In genomic region chr5:110564986-110565644, GRCm38 (mm10) we compare ENCODE assay signal across 14 mouse cellular contexts. TPM values are rescaled to one million over a fixed set of nuclear protein-coding genes. Genes with fewer than 3 reads are reported as not detected.
DNase-seq lines count a peak whose midpoint lies in the region; TF ChIP-seq lines count a peak whose summit lies in the region.
"Had no signal": no experiment of that assay in that cellular context is flagged by ENCODE, and none has a peak within 500 bp of the region (broad histone marks: within the 10 kb centered on the region; RNA-seq: fewer than 3 reads in every experiment).

No protein-coding gene starts in this region.

- DNase-seq in lung, adult 18-20 months: peak; percentile 24 to 46
- DNase-seq in lung, postnatal 10 days: no peak
- DNase-seq in MEL (ENCODE audit: low read depth, low spot score): no peak
- DNase-seq in adipocyte (ENCODE audit: low spot score): peak; percentile 77
- peak; percentile 26 for DNase-seq in lung, postnatal 36 days
- DNase-seq in MN1 (ENCODE audit: low spot score): no peak
- DNase-seq in urinary bladder, adult 18-20 months (ENCODE audit: low spot score in 2 of 2): no peak
- no peak for DNase-seq in kidney, adult 9 months
- DNase-seq: gastrocnemius, postnatal 25 days; kidney, adult 18-20 months had no signal

- H3K9ac ChIP-seq in MEL (ENCODE audit: control insufficient read depth, low read depth, low read length, poor library complexity, severe bottlenecking): no peak overlapping the region
- H3K9ac ChIP-seq: forebrain, embryonic 13.5 days; limb, embryonic 12.5 days had no signal

- H3K4me1 ChIP-seq in MEL (ENCODE audit: control insufficient read depth in 1 of 2, insufficient read depth in 2 of 2, low read length in 2 of 2): peaks cover 0 to 3% of the 10 kb centered on the region in 2 experiments; a peak in 1 of 4 replicates
- H3K4me1 ChIP-seq: forebrain, embryonic 13.5 days; limb, embryonic 12.5 days had no signal

- no peaks in the 10 kb centered on the region; a peak in 1 of 4 replicates for H3K27me3 ChIP-seq in MEL (ENCODE audit: control insufficient read depth in 1 of 2, insufficient read depth in 2 of 2, low read length in 2 of 2)
- H3K27me3 ChIP-seq: forebrain, embryonic 13.5 days; limb, embryonic 12.5 days had no signal

- no peaks in the 10 kb centered on the region for H3K9me3 ChIP-seq in MEL (replicated peaks; ENCODE audit: insufficient read depth, low read length)
- H3K9me3 ChIP-seq: forebrain, embryonic 13.5 days; limb, embryonic 12.5 days had no signal

- TF ChIP-seq CTCF in MEL (IDR thresholded peaks at IDR 0.05 in 2 of 3, conservative IDR thresholded peaks at IDR 0.05 in 1 of 3; ENCODE audit: control insufficient read depth in 1 of 3, insufficient read depth in 1 of 3, low read depth in 2 of 3, low read length in 3 of 3, poor library complexity in 1 of 3, severe bottlenecking in 1 of 3): no peak

- no peak overlapping the region for H3K4me3 ChIP-seq in MEL (ENCODE audit: control insufficient read depth in 1 of 2, insufficient read depth in 1 of 2, low read depth in 2 of 2, low read length in 2 of 2)
- H3K4me3 ChIP-seq: forebrain, embryonic 13.5 days; layer of hippocampus, adult 2 months; limb, embryonic 12.5 days had no signal

- TF ChIP-seq RAD21 in MEL (IDR thresholded peaks at IDR 0.05; ENCODE audit: low read depth, low read length): no peak

- no peaks in the 10 kb centered on the region for H3K79me2 ChIP-seq in MEL (ENCODE audit: control insufficient read depth, insufficient read depth, low read length, poor library complexity)

- H3K36me3 ChIP-seq in MEL (ENCODE audit: control insufficient read depth in 1 of 2, insufficient read depth in 2 of 2, low read length in 2 of 2): no peaks in the 10 kb centered on the region; a peak in 1 of 4 replicates
- H3K36me3 ChIP-seq: limb, embryonic 12.5 days had no signal

- no peak overlapping the region for H3K27ac ChIP-seq in MEL (ENCODE audit: control insufficient read depth, low read depth, low read length)
- H3K27ac ChIP-seq: forebrain, embryonic 13.5 days; limb, embryonic 12.5 days; macrophage had no signal

- no peak for TF ChIP-seq POLR2A in MEL (IDR thresholded peaks at IDR 0.05; ENCODE audit: control insufficient read depth in 1 of 2, insufficient read depth in 1 of 2, low read depth in 1 of 2, low read length in 2 of 2, poor library complexity in 1 of 2)

- no peak for TF ChIP-seq EP300 in MEL (IDR thresholded peaks at IDR 0.05; ENCODE audit: low read depth in 1 of 2, low read length in 2 of 2)

TF ChIP-seq in MEL, 35 proteins besides CTCF, POLR2A, EP300 and RAD21:
- peak; percentile 62 for TF ChIP-seq USF1 (IDR thresholded peaks at IDR 0.05; ENCODE audit: low read depth, low read length)
- no peak for TF ChIP-seq CHD1 (IDR thresholded peaks at IDR 0.05; ENCODE audit: low read depth, low read length)
- TF ChIP-seq MYB (IDR thresholded peaks at IDR 0.05; ENCODE audit: low read depth, low read length): no peak
- no peak for TF ChIP-seq HCFC1 (IDR thresholded peaks at IDR 0.05; ENCODE audit: low read depth, low read length)
- no peak for TF ChIP-seq BHLHE40 (IDR thresholded peaks at IDR 0.05; ENCODE audit: borderline replicate concordance, low read depth, low read length)
- TF ChIP-seq RCOR1 (IDR thresholded peaks at IDR 0.05; ENCODE audit: low read depth, low read length): no peak
- TF ChIP-seq MAX (IDR thresholded peaks at IDR 0.05; ENCODE audit: low read length): no peak

RNA-seq across cellular contexts. Expression of gene Galnt9, which starts 21.0 kb away (rescaled TPM):
- 0.23 and 0.42 TPM in 2 replicates for total RNA-seq in MEL (2012; rRNA removed)
- under 1 TPM in 1 of 2 experiments, not detected in 1; 0.99 TPM for polyA plus RNA-seq in MEL (2012; ENCODE audit: insufficient read depth in 1 of 2, insufficient read length in 2 of 2, low read depth in 1 of 2, low replicate concordance in 2 of 2, missing spikeins in 1 of 2)
- total RNA-seq: gastrocnemius, postnatal 25 days had no signal

Comparison
In these comparisons a context has a peak if more than half of its experiments do, and no peak if none do; other contexts are left out.
1. DNase-seq: peak in lung, adult 18-20 months (2 of 2), adipocyte (single experiment) and lung, postnatal 36 days (single experiment); none in lung, postnatal 10 days (single experiment), MEL (single experiment), MN1 (single experiment), urinary bladder, adult 18-20 months (0 of 2) and kidney, adult 9 months (single experiment).